8 mouse cellular contexts compared by ENCODE assay signal in genomic region chr16:48992437-48993230, GRCm38 (mm10). TPM values are rescaled to one million over a fixed set of nuclear protein-coding genes. Genes with fewer than 3 reads are reported as not detected.
A peak's percentile ranks its signal among the peaks of the same experiment; 100 is the strongest.
DNase-seq lines count a peak whose midpoint lies in the region; ATAC-seq and TF ChIP-seq lines count a peak whose summit lies in the region.

No protein-coding gene starts in this region.

- WGBS in heart, embryonic 15.5 days = 22% methylated on average over 10 of the region's 10 CpGs

- no peak for TF ChIP-seq POLR2A in bone marrow macrophage, adult 2 months (IDR thresholded peaks at IDR 0.05; ENCODE audit: borderline replicate concordance, low read depth, low read length)

- DNase-seq in lung, postnatal 36 days = peak; percentile 2
- no peak for DNase-seq in adrenal gland, postnatal 36 days
- no peak for DNase-seq in layer of hippocampus, postnatal 25 days (ENCODE audit: extremely low spot score in 1 of 2, low spot score in 1 of 2)
- no peak for DNase-seq in kidney, postnatal 4 days

- H3K4me2 ChIP-seq in heart, embryonic 15.5 days = peak overlapping the region; percentile 60

- peaks cover 13% of the 10 kb centered on the region for H3K36me3 ChIP-seq in megakaryocyte, embryonic 14.5 days (replicated peaks; ENCODE audit: low read length)
- no peaks in the 10 kb centered on the region for H3K36me3 ChIP-seq in heart, embryonic 15.5 days

- peak overlapping the region; percentile 98 for H3K9ac ChIP-seq in heart, embryonic 15.5 days

- H3K4me3 ChIP-seq in megakaryocyte, embryonic 14.5 days (replicated peaks) = peak overlapping the region; percentile 100
- peak overlapping the region; percentile 79 for H3K4me3 ChIP-seq in bone marrow macrophage, adult 2 months (ENCODE audit: insufficient read depth, low read length)
- H3K4me3 ChIP-seq in heart, embryonic 15.5 days = peak overlapping the region; percentile 85

- H3K27ac ChIP-seq in bone marrow macrophage, adult 2 months (ENCODE audit: insufficient read depth, low read depth, low read length) = peak overlapping the region; percentile 75
- H3K27ac ChIP-seq in heart, embryonic 15.5 days = peak overlapping the region; percentile 94

- H3K4me1 ChIP-seq in megakaryocyte, embryonic 14.5 days = peaks cover 36% of the 10 kb centered on the region
- H3K4me1 ChIP-seq in bone marrow macrophage, adult 2 months (ENCODE audit: control insufficient read depth, insufficient read depth, low read length) = peaks cover 9% of the 10 kb centered on the region
- peaks cover 9% of the 10 kb centered on the region for H3K4me1 ChIP-seq in heart, embryonic 15.5 days (replicated peaks)

- no peak for TF ChIP-seq CTCF in bone marrow macrophage, adult 2 months (IDR thresholded peaks at IDR 0.05; ENCODE audit: low read depth, low read length)

- no peaks in the 10 kb centered on the region for H3K9me3 ChIP-seq in megakaryocyte, embryonic 14.5 days
- H3K9me3 ChIP-seq in heart, embryonic 15.5 days (replicated peaks) = no peaks in the 10 kb centered on the region

- no peak for ATAC-seq in megakaryocyte, adult 5-6 weeks (ENCODE audit: poor library complexity, severe bottlenecking)
- no peak for ATAC-seq in heart, embryonic 15.5 days (replicated peaks; ENCODE audit: insufficient number of reproducible peaks, insufficient read depth, low FRiP score, low read depth)

- H3K27me3 ChIP-seq in megakaryocyte, embryonic 14.5 days (replicated peaks) = no peaks in the 10 kb centered on the region
- H3K27me3 ChIP-seq in heart, embryonic 15.5 days = no peaks in the 10 kb centered on the region

RNA-seq across cellular contexts. Expression of gene Dzip3, which starts 1.3 kb away (rescaled TPM):
- 3.6 and 4.0 TPM in 2 replicates for polyA plus RNA-seq in megakaryocyte, embryonic 14.5 days (2012; ENCODE audit: insufficient read depth, low replicate concordance)
- 11.9 and 16.3 TPM in 2 replicates for total RNA-seq in megakaryocyte, adult 5-6 weeks (2015)
- 10.5 and 17.2 TPM in 2 replicates for total RNA-seq in megakaryocyte, adult 5-6 weeks (2017)
- 6.6 and 13.1 TPM in 2 replicates for polyA plus RNA-seq in bone marrow macrophage, adult 2 months (2012; ENCODE audit: insufficient read depth, insufficient read length, missing spikeins)
- 14.9 and 15.4 TPM in 2 replicates for polyA plus RNA-seq in heart, embryonic 15.5 days (2015; fragmentation: Nextera tagmentation; extraction: Ambion mirVana)
- total RNA-seq in adrenal gland, postnatal 36 days (2021) = 10 to 100 TPM; 19.2 to 21.8 TPM
- total RNA-seq in layer of hippocampus, postnatal 25 days (2021) = 10 to 100 TPM; 80.1 to 82.7 TPM

RNA-seq across cellular contexts. Expression of gene Cip2a, which starts 1.4 kb away (rescaled TPM):
- 1.2 TPM in 1 of 2 replicates, not detected in the other for polyA plus RNA-seq in megakaryocyte, embryonic 14.5 days (2012; ENCODE audit: insufficient read depth, low replicate concordance)
- total RNA-seq in megakaryocyte, adult 5-6 weeks (2015) = 87.9 and 102 TPM in 2 replicates
- total RNA-seq in megakaryocyte, adult 5-6 weeks (2017) = 107 and 114 TPM in 2 replicates
- 22.4 and 23.7 TPM in 2 replicates for polyA plus RNA-seq in bone marrow macrophage, adult 2 months (2012; ENCODE audit: insufficient read depth, insufficient read length, missing spikeins)
- polyA plus RNA-seq in heart, embryonic 15.5 days (2015; fragmentation: Nextera tagmentation; extraction: Ambion mirVana) = 18.2 and 19.3 TPM in 2 replicates
- 1 to 10 TPM; 2.8 to 3.1 TPM for total RNA-seq in adrenal gland, postnatal 36 days (2021)
- 1 to 10 TPM; 1.6 to 2.5 TPM for total RNA-seq in layer of hippocampus, postnatal 25 days (2021)

Comparison
In these comparisons a context has a peak if more than half of its experiments do, and no peak if none do; other contexts are left out.
1. RNA of gene Cip2a, which starts 1.4 kb away (total RNA-seq): 87.9 to 114 TPM in megakaryocyte, adult 5-6 weeks; 2.8 to 3.1 TPM in adrenal gland, postnatal 36 days and 1.6 to 2.5 TPM in layer of hippocampus, postnatal 25 days; every median in the first group is over 10 times any median in the second.
2. Peak in every context shown above with its lines, with median percentiles within 50 percentile points of each other: H3K4me3 ChIP-seq.